Mouse (Mus musculus) intestine, embryonic 14.5 days (tissue): ENCODE measurements around the gene Klrb1b. TPM values are rescaled to one million over a fixed set of nuclear protein-coding genes. Genes with fewer than 3 reads are reported as not detected.
"Not testable (repeated sequence)": the region's sequence is repeated elsewhere in the genome, so short reads cannot be mapped to it uniquely, and the experiment has no call there.

Experiments
- ATAC-seq: fragments of 200-750 bp; cut with Nextera tagmentation; replicated peaks from 2 replicates; pipeline ENCODE4 v1.8.0; 2017; ENCODE audit warnings: low read depth, moderate number of reproducible peaks, moderate TSS enrichment, moderate library complexity; ENCODE audit not compliant: low FRiP score, low TSS enrichment
- DNase-seq: peaks from one replicate; pipeline ENCODE4 v3.0.0-alpha.2; 2018; ENCODE audit warnings: low spot score
- H3K27ac ChIP-seq: fragments of 300-500 bp; sonication (generic); 2 replicates; pipeline ENCODE4 v1.5.1; 2014; ENCODE audit warnings: low read depth, mild to moderate bottlenecking, control low read depth
- H3K27me3 ChIP-seq: fragments of 300-500 bp; sonication (generic); replicated peaks from 2 replicates; pipeline ENCODE4 v1.6.1; 2014; ENCODE audit warnings: low read length, control low read depth; ENCODE audit not compliant: control insufficient read depth, insufficient read depth
- H3K36me3 ChIP-seq: fragments of 300-500 bp; sonication (generic); 2 replicates; pipeline ENCODE4 v1.6.1; 2014; ENCODE audit warnings: low read length, control low read depth; ENCODE audit not compliant: control insufficient read depth, insufficient read depth
- H3K4me1 ChIP-seq: fragments of 300-500 bp; sonication (generic); replicated peaks from 2 replicates; pipeline ENCODE4 v1.6.1; 2014; ENCODE audit warnings: low read length, control low read depth, mixed read lengths; ENCODE audit not compliant: control insufficient read depth, insufficient read depth
- H3K4me2 ChIP-seq: fragments of 300-500 bp; sonication (generic); 2 replicates; pipeline ENCODE4 v1.6.1; 2014; ENCODE audit warnings: low read length
- H3K4me3 ChIP-seq: fragments of 300-500 bp; sonication (generic); 2 replicates; pipeline ENCODE4 v1.5.1; 2014; ENCODE audit warnings: low read depth, low read length, control low read depth, mixed read lengths
- H3K9ac ChIP-seq: fragments of 300-500 bp; sonication (generic); 2 replicates; pipeline ENCODE4 v1.6.1; 2014; ENCODE audit warnings: mild to moderate bottlenecking, low read length
- H3K9me3 ChIP-seq: fragments of 300-500 bp; sonication (generic); 2 replicates; pipeline ENCODE4 v1.6.1; 2016; ENCODE audit warnings: low read length, control low read depth; ENCODE audit not compliant: control insufficient read depth
- WGBS: fragments of 180-500 bp; shearing (Covaris S2); extraction: QIAGEN DNeasy Blood & Tissue Kit; methylation state at CpG from one replicate; pipeline ENCODE4 v1.1.7; 2014; 5-methylcytosine and 5-hydroxymethylcytosine counted together
- polyA plus RNA-seq: library from polyadenylated mRNA; unstranded; fragments of >200 nt; fragmentation: Nextera tagmentation; extraction: Ambion mirVana; gene quantifications from 2 replicates; pipeline ENCODE4 v1.2.1, GENCODE M21; 2014

Gene Klrb1b
- polyA plus RNA-seq, 1 experiment from 2014 or later = 0.19 TPM

DNA sequence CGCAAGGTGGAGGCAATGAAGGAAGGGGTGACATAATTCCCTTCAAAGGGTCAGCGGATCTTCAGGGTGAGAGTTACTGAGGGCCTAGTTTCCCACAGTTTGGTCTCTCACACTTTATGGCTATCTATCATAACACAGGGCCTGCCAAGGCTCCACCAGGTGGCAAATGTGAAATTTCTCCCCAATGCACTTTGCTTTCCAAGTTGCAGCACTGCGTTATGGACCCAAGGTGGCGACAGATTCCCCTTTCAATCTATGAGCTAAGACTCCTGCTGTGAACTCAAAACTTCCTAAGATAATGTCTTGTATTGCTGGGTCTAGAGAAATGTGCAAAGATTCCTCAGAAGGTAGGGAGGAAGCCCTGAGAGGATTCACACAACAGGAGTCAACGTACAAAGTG, 17.6 kb downstream of the Klrb1b start:
- 91% methylated on average over 5 of the region's 5 CpGs for WGBS
- Histone ChIP-seq H3K9me3 (no peaks in the 10 kb centered on the region), H3K36me3 (no peaks in the 10 kb centered on the region), H3K9ac (no peak overlapping the region), H3K27me3 (no peaks in the 10 kb centered on the region), H3K27ac (no peak overlapping the region), H3K4me3 (no peak overlapping the region), H3K4me2 (no peak overlapping the region), H3K4me1 (no peaks in the 10 kb centered on the region)
- ATAC-seq (no peak), DNase-seq (no peak)

DNA sequence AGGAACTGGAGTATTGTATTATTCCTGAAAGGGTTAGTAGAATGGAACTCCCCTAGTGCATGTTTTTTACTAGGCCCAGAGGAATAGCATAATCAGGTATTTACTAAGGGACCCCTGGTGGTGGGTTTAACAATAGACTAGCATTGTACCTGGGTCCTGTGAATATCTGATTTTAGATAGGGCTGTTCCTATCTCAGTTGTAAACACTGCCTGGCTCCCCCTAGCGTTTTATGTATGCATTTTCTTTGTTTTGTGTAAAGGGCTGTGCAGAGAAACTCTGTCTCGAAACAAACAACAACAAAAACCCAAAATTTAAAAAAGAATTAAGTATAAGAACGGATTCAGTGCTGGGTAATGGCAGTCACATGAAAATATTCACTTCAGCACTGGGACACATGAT, 19.1 kb downstream of the Klrb1b start:
- ATAC-seq (no peak), DNase-seq (peak; percentile 42)
- Histone ChIP-seq H3K36me3 (no peaks in the 10 kb centered on the region), H3K4me1 (no peaks in the 10 kb centered on the region), H3K4me3 (no peak overlapping the region), H3K9ac (no peak overlapping the region), H3K4me2 (no peak overlapping the region), H3K27me3 (no peaks in the 10 kb centered on the region), H3K9me3 (no peaks in the 10 kb centered on the region), H3K27ac (no peak overlapping the region)
- 73% methylated on average over 3 of the region's 3 CpGs for WGBS

DNA sequence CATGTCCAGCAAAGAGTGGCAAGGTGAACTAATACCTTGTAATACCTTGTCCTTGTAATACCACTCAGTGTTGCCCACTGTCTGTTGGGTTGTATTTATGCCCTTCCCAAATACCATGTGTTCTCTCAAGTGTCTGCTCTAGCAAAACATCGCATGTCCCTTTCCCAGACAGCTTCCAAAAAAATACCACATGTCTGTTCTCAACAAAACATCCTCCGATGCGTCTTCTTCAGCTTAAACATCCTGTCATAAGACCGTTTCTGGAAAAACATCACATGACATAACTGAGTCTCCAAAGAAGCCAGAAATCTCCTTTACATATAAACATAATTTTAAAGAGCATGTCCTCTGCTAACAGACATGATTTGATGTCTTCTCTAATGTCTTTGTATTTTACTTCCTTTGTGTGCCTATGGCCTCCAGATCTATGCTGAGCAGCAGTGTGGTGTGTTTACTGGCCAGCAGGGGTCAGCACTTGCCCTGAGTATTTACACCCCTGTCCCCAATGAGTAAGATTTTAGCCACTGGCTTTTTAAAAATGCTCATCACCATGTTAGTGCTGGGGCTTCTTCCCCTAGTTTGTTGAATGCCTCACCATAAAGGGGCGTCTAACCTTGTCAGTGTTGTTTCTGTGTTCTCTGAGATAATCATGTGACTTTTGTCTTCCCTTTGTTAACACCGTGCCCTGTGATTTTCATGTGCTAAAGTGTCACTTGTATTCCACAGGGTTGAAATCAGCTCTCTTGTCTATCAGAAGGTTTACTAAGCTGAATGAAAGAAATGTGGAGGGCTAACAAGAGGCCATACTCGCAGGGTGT, 21.1 kb downstream of the Klrb1b start:
- ATAC-seq, H3K9ac ChIP-seq, H3K27ac ChIP-seq, H3K4me2 ChIP-seq, H3K4me3 ChIP-seq, H3K4me1 ChIP-seq, H3K27me3 ChIP-seq, H3K36me3 ChIP-seq, H3K9me3 ChIP-seq: not testable (repeated sequence)
- WGBS = 52% methylated on average over 7 of the region's 7 CpGs
- DNase-seq = peak; percentile 64

DNA sequence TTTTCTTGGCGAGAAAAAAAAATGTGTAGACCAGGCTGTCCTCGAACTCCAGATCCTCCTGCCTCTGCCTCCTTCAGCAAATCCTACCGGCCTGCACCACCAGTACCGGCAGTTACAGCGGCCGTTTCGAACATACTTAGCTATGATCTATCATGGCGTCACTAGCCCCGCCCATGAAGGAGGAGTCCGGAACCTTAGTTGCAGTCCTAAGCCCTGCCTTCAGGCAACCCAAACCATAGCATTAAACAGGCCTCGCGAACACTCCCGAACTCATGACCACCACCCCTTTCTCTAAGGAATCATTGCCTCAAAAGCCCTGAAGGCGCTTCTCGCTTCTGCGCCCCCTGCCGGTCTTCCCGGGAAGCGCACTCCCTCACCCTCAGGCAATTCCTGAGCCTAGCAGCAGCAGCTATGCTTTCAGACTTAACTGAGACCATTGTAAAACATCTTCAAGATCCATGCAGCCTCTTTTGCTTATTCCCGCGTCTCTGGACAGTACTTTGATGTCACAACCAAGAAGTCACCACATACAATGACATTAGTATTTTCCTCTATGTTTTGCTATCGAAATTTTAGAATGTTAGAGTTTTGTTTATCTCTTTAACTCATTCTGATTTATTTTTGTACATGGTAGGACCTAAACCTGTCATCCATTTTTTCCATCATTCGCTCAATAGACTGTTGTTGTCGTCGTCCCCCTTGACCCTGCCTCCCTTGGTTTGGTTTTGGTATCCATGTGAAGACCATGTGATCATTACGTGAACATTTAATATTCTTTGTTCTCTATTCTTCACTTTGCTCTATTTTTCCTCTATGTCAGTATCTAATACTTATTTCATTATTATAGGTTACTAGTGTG, 22.9 kb downstream of the Klrb1b start:
- Histone ChIP-seq H3K27me3 (no peaks in the 10 kb centered on the region), H3K4me2 (peak overlapping the region; percentile 49), H3K4me1 (no peaks in the 10 kb centered on the region), H3K27ac (no peak overlapping the region; the same call in 1 of the 2 replicates), H3K9ac (peak overlapping the region; percentile 22; the same call in 1 of the 2 replicates), H3K36me3 (no peaks in the 10 kb centered on the region), H3K4me3 (peak overlapping the region; percentile 39), H3K9me3 (no peaks in the 10 kb centered on the region)
- 9% methylated on average over 26 of the region's 26 CpGs for WGBS
- DNase-seq (peak; percentile 100), ATAC-seq (peak; percentile 94)

DNA sequence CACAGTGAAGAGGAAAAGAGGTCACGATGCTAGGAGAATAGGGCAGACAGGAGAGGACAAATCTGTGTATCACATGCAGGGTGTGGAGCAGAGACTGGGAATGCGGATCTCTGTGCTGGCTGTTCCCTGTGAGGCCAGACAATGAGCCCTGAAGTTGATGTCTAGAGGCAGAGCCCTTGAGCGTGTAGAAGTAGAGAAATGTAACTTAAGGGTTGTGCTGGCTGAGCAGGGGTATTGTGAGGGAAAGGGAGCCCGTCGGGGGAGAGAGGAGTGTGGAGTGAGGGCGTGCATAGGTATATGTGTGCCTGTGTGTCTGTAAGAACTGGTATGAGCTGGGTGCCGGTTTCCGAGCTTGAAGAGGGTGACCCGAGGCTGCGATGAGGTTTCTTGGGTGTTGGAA, 23.6 kb downstream of the Klrb1b start:
- peak overlapping the region; percentile 49 for H3K4me2 ChIP-seq
- no peaks in the 10 kb centered on the region for H3K27me3 ChIP-seq
- H3K9ac ChIP-seq = peak overlapping the region; percentile 22; the same call in 1 of the 2 replicates
- H3K9me3 ChIP-seq = no peaks in the 10 kb centered on the region
- no peaks in the 10 kb centered on the region for H3K36me3 ChIP-seq
- DNase-seq = no peak
- H3K4me1 ChIP-seq = 0 out of 2 replicates have a peak, but pooled peaks cover 4% of the 10 kb centered on the region
- H3K27ac ChIP-seq = no peak overlapping the region; the same call in 1 of the 2 replicates
- 9% methylated on average over 10 of the region's 10 CpGs for WGBS
- H3K4me3 ChIP-seq = peak overlapping the region; percentile 39
- peak; percentile 30 for ATAC-seq

DNA sequence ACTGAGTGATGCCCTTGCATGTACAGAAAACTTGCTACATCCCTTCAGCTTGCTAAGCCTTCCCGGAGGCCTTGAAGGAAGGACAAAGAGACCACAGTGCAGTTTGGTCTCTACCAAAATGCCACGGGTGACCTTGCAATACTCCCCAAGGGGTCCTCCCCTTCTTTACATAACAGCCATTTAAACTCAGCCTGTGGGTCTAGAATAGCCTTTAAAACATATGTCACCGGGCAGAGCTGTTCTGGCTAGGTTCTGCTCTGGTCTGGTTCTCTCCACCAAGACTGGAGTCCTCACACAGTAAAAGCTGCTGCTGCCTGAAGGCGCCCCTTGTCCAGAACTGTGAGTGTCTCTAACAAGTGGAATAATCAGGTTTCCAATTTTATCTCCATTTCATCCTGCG, 25.4 kb downstream of the Klrb1b start:
- H3K27me3 ChIP-seq, H3K4me3 ChIP-seq, H3K4me1 ChIP-seq, DNase-seq, H3K36me3 ChIP-seq, ATAC-seq, H3K27ac ChIP-seq, H3K4me2 ChIP-seq, H3K9me3 ChIP-seq, H3K9ac ChIP-seq: not testable (repeated sequence)
- 78% methylated on average over 5 of the region's 5 CpGs for WGBS

DNA sequence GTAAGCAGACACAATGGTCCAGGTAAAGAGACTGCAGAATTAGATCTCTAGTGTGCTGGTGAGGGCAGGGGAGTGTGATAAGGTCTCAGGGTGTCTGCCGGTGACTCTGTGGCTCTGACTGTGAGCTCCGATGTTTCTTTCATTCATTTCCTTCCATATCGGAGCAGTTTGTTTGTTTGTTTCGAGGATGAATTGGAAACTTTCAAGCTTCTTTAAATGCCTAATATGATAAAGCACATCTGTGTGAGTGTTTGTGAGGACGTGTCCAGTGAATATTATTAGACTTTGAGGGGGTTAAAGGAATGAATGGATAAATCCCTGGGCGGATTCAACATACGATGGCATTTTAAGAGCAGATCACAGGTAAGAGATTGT, 26.2 kb downstream of the Klrb1b start:
- Histone ChIP-seq H3K9ac (no peak overlapping the region; the same call in 1 of the 2 replicates), H3K4me3 (peak overlapping the region; percentile 61), H3K9me3 (no peaks in the 10 kb centered on the region), H3K4me1 (0 out of 2 replicates have a peak, but pooled peaks cover 4% of the 10 kb centered on the region), H3K36me3 (no peaks in the 10 kb centered on the region), H3K27me3 (no peaks in the 10 kb centered on the region), H3K4me2 (peak overlapping the region; percentile 47), H3K27ac (no peak overlapping the region)
- ATAC-seq (no peak), DNase-seq (peak; percentile 63)
- 23% methylated on average over 7 of the region's 7 CpGs for WGBS

DNA sequence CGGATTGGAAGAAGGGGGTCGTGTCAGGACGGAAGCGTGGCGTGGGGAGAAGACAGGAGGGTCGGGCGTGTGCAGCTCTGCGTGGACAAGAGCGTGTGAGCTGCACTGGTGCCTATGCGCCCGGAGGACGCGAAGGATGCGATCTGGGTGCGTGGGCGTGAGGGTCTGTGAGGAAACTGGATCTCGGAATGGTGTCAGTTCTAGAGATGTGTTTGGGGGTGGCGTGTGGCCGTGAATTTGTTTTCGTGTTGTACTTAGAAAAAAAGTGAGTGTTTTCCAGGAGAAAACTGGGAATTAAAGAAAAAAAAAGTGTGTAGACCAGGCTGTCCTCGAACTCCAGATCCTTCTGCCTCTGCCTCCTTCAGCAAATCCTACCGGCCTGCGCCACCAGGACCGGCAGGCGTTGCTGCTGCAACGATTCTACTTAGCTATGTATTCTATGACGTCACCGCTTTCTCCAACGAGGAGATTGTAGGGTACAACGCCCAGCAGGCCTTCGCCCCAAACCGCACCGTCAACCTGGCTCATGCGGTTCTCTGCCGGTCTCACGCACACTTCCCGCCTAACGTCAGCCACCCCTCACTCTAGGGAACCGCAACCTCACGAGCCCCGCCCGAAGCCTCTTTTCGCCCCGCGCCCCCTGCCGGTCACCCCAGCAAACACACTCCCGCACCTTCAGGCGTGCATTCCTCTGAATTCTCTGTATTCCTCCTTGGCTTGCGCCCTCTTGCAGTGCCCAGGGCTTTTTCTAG, 26.8 kb downstream of the Klrb1b start:
- peak; percentile 77 for ATAC-seq
- Histone ChIP-seq H3K27ac (peak overlapping the region; percentile 91), H3K4me3 (peak overlapping the region; percentile 61), H3K9ac (peak overlapping the region; percentile 62), H3K4me2 (peak overlapping the region; percentile 47)
- not testable (repeated sequence) for H3K4me1 ChIP-seq, H3K36me3 ChIP-seq, H3K9me3 ChIP-seq, H3K27me3 ChIP-seq
- DNase-seq = peak; percentile 100
- WGBS = under 1% methylated on average over 48 of the region's 49 CpGs
